Mouse (Mus musculus) CD4-positive, CD25-positive, alpha-beta regulatory T cell, adult 9 weeks (primary cell): ENCODE data around the gene Slf2. TPM values are rescaled to one million over a fixed set of nuclear protein-coding genes. Genes with fewer than 3 reads are reported as not detected.

ENCODE experiments used
- polyA plus RNA-seq: library from polyadenylated mRNA; unstranded; fragments of 100-300 nt; shearing (Covaris generic); gene quantifications from one replicate; pipeline ENCODE4 v1.2.1, GENCODE M21; 2017

The Slf2 gene
- polyA plus RNA-seq = 50.6 TPM

DNA sequence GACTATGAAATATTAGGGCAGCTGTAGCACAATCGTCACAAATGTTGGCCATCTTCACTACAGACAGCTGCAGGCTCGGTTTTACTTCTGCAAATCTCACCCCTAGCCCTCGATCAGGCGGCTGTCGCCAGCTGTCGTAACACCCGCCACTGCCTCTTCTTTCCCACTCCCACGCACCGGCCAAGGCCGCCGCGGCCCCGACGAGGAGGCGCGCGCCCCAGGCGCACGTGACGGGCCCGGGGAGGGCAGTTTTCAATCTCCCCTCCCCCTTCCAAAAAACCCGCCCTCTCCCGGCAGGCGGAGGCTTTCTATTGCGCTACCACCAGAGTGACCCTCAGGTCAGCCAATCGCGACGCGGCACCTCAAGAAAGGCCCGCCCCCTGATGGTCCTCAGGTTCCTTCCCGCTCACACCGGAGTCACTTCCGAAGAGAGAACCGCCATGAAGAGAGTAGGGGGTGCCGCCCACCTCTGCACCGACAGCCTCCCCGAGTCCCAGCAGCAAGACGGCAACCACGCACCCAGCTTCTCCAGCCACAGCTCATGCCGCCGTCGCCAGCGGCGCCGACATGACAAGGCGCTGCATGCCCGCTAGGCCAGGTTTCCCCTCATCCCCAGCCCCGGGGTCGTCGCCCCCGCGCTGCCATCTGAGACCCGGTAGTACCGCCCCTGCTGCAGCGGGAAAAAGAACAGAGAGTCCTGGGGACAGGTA, at the start of gene Slf2:
Gene Slf2 (plus strand): TSS at position 408 of the 710 bp plus-strand sequence.

DNA sequence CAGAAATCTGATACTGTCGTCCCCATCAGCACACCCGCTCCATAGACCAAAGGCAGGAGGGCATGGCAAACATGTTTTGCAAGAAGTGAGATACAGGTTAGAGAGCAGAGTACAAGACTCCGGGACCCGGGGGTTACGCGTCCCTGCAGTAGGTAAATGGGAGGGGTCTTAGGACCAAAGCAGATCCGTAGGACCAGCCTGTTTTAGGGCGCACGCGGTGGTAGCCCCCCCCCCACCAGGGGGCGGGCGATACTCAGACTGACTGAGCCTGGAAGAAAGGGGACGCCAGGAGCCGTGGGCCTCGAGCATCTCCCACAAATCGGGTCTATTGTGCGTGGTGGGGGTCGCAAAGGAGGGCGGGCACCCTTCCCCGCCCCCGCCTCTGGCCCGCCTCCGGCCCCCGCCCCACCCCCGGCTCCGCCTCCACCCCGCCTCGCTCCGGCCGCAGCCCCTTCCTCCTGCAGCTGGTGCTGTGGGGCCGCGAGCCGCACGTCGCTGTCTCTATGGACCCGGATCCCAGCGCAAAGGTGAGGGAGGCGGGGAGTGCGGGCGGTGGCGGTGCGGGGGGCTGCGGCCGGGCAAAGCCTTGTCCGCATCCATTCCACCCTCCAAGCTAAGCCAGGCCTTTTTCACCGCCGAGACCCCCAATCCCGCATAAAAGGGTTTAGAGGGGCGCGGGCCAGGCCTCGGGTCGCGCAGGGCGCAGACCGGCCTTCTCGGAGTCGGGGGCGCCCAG, 58.0 kb downstream of the Slf2 start, which contains the start of gene Sema4g:
Gene Sema4g (plus strand): TSS at position 271 of the 736 bp plus-strand sequence.

DNA sequence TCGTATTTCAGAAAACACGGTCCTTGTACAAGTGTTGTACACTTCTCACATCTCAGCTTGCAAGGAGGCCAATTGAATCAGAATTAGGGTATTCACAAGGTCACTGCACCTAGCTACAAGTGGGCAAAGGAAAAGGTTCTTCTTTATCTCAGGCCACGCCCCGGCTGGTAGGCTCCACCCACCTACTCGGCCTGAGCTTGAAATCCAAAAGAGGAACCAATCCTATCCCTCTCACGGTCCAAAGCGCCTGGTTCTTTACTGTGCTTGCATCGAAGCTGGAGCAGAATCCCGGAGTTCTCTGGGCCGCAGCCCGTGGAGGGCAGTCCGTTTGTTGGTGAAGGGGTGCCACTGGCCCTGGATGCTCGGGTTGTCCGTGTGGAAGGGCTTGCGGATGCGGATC, 74.5 kb downstream of the Slf2 start, which contains the start of gene Twnk:
Gene Twnk (plus strand): TSS at position 220 of the 400 bp plus-strand sequence.

DNA sequence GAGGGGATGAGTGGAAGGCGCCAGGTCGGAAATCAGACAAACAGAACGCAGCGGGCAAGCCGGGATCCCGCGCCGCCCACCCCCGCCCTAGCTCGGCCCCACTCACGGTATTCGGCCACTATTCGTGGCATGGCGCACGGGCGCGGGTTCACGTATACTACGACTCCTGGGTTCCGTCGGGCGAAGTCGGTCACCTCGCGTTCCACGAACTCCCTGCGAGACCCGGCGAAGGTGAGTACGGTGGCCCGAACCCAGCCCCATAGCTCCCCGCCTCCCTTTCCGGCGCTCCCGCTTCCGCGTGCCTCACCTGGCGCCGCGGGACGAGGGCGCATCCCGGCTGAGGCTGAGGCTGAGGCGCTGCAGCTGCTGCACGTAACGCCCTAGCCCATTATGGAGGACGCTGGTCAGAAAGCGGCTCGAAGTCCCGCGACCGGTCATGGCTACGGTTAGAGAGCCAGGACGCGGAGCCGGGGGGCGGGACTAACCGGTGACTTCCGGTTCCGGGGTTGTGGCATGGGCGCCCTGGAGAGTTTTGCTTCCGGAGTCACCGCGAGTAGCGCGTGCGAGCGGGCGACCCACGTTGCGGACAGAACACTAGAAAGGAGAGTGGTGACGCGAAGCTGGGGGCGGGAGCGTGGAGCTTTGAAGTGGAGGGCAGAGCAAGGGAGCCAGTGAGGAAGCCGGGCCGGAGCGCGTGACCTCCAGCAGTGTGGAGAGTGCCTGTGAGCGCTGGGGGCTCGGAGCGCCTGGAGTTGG, 75.2 kb downstream of the Slf2 start, which contains the start of gene Mrpl43:
Gene Mrpl43 (minus strand): TSS at position 486 of the 756 bp plus-strand sequence.

DNA sequence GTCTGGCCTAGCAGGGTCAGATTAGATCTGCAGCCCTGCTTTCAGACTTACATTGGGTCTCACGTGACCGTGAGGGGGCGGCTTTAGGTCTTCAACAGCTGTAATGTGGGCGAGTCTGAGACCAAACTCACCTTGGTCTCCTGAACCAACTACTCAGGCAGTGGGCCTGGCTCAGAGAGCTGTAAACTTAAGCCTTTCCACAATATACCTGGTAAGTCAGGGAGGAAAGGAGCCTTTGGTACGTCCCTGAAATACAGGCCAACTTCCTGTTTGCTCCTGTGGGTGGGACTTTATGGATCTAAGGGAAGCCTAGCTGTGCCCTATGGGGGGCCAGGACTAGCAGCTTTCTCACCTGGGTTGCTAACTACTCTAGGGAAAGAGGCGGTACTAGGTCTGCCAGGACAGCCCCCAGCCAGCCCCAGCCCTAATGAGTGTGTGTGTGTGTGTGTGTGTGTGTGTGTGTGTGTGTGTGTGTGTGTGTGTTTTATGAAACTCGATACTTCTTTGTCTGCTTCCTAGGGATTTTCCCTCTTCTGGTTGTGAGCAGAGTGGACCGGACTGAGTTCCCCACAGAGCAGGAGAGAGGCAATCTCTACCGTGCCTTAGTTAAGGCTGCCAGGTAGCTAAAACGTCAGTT, 83.5 kb downstream of the Slf2 start, which contains the start of gene Lzts2:
Gene Lzts2 (plus strand): TSS at position 80 of the 637 bp plus-strand sequence.

Other genes starting within 250 kb of the Slf2 start
- not detected for gene Pax2, start 175.1 kb upstream of the Slf2 start, polyA plus RNA-seq
- 0.06 TPM for gene Sema4g, start 58.0 kb downstream of the Slf2 start, polyA plus RNA-seq
- 21.4 TPM for gene Twnk, start 74.5 kb downstream of the Slf2 start, polyA plus RNA-seq
- gene Mrpl43, start 75.3 kb downstream of the Slf2 start, polyA plus RNA-seq = 72.2 TPM
- gene Lzts2, start 83.3 kb downstream of the Slf2 start, polyA plus RNA-seq = 2.8 TPM
- not detected for gene Pdzd7, start 114.6 kb downstream of the Slf2 start, polyA plus RNA-seq
- gene Sfxn3, start 116.4 kb downstream of the Slf2 start, polyA plus RNA-seq = 93.8 TPM
- gene Kazald1, start 144.1 kb downstream of the Slf2 start, polyA plus RNA-seq = not detected
- gene Tlx1, start 219.5 kb downstream of the Slf2 start, polyA plus RNA-seq = not detected